Mouse (Mus musculus) spleen, adult 2 months (tissue): Measurements from ENCODE around the gene Fam168a.

Experiments used
- CTCF ChIP-seq: fragments of 200-500 bp; IDR thresholded peaks from 2 replicates; pipeline ENCODE4 v1.5.1; 2011; ENCODE audit warnings: mild to moderate bottlenecking, inconsistent platforms; ENCODE audit not compliant: insufficient read depth, insufficient read length, insufficient replicate concordance; ENCODE audit errors: extremely low read depth
- POLR2A ChIP-seq: fragments of 200-500 bp; IDR thresholded peaks from 2 replicates; pipeline ENCODE4 v1.6.1; 2011; ENCODE audit warnings: low read depth, low read length, inconsistent platforms

GRCm38 (mm10) chr7:100762726-100763125 is 56.3 kb downstream of the Fam168a start:
- TF ChIP-seq CTCF (no peak), POLR2A (no peak)
